Mouse (Mus musculus): ENCODE results near the gene Igdcc3.
"Not testable (repeated sequence)": the region's sequence is repeated elsewhere in the genome, so short reads cannot be mapped to it uniquely, and the experiment has no call there.

Gene Igdcc3

GRCm38 (mm10) chr9:65201381-65202164 is 60.6 kb downstream of the Igdcc3 start:
- DNase-seq (ENCODE audit: low spot score in 2 of 2) = peak; percentile 67 to 87

- no peak for DNase-seq (ENCODE audit: low spot score in 2 of 2)
Observed at GRCm38 (mm10) chr9:65202165-65202754, 61.3 kb downstream of the Igdcc3 start.

- no peak for DNase-seq (ENCODE audit: low spot score in 2 of 2)
Observed at GRCm38 (mm10) chr9:65205049-65205815, 64.2 kb downstream of the Igdcc3 start.

- not testable (repeated sequence) for DNase-seq (ENCODE audit: low spot score in 2 of 2)
Observed at GRCm38 (mm10) chr9:65207041-65207815, 66.2 kb downstream of the Igdcc3 start.

GRCm38 (mm10) chr9:65208293-65209179 is 67.5 kb downstream of the Igdcc3 start:
- no peak for DNase-seq (ENCODE audit: low spot score in 2 of 2)

GRCm38 (mm10) chr9:65211598-65211997 is 70.6 kb downstream of the Igdcc3 start:
- no peak for DNase-seq (ENCODE audit: low spot score in 2 of 2)

GRCm38 (mm10) chr9:65214425-65214777 is 73.4 kb downstream of the Igdcc3 start:
- DNase-seq (ENCODE audit: low spot score in 2 of 2) = peak; percentile 69 to 72

GRCm38 (mm10) chr9:65214778-65215493 is 73.9 kb downstream of the Igdcc3 start:
- peak; percentile 88 to 90 for DNase-seq (ENCODE audit: low spot score in 2 of 2)

- peak in 1 of 2 experiments; percentile 64 for DNase-seq (ENCODE audit: low spot score in 2 of 2)
Observed at GRCm38 (mm10) chr9:65215494-65216126, 74.6 kb downstream of the Igdcc3 start.

- no peak for DNase-seq (ENCODE audit: low spot score in 2 of 2)
Observed at GRCm38 (mm10) chr9:65216972-65217371, 76.0 kb downstream of the Igdcc3 start.

GRCm38 (mm10) chr9:65217661-65218060 is 76.7 kb downstream of the Igdcc3 start:
- DNase-seq (ENCODE audit: low spot score in 2 of 2) = no peak

- no peak for DNase-seq (ENCODE audit: low spot score in 2 of 2)
Observed at GRCm38 (mm10) chr9:65218916-65219315, 77.9 kb downstream of the Igdcc3 start.

GRCm38 (mm10) chr9:65220398-65220797 is 79.4 kb downstream of the Igdcc3 start:
- DNase-seq (ENCODE audit: low spot score in 2 of 2) = not testable (repeated sequence)

- no peak for DNase-seq (ENCODE audit: low spot score in 2 of 2)
Observed at GRCm38 (mm10) chr9:65223927-65224326, 82.9 kb downstream of the Igdcc3 start.

- DNase-seq (ENCODE audit: low spot score in 2 of 2) = no peak
Observed at GRCm38 (mm10) chr9:65225795-65226194, 84.8 kb downstream of the Igdcc3 start.

- no peak for DNase-seq (ENCODE audit: low spot score in 2 of 2)
Observed at GRCm38 (mm10) chr9:65230250-65230649, 89.3 kb downstream of the Igdcc3 start.

GRCm38 (mm10) chr9:65231284-65231683 is 90.3 kb downstream of the Igdcc3 start:
- no peak for DNase-seq (ENCODE audit: low spot score in 2 of 2)

- DNase-seq (ENCODE audit: low spot score in 2 of 2) = no peak
Observed at GRCm38 (mm10) chr9:65233243-65233985, 92.4 kb downstream of the Igdcc3 start.

GRCm38 (mm10) chr9:65234734-65235133 is 93.7 kb downstream of the Igdcc3 start:
- DNase-seq (ENCODE audit: low spot score in 2 of 2) = no peak

Data from heart, adult 9 months (tissue).